11 mouse cellular contexts compared by ENCODE assay signal in the genomic region with DNA sequence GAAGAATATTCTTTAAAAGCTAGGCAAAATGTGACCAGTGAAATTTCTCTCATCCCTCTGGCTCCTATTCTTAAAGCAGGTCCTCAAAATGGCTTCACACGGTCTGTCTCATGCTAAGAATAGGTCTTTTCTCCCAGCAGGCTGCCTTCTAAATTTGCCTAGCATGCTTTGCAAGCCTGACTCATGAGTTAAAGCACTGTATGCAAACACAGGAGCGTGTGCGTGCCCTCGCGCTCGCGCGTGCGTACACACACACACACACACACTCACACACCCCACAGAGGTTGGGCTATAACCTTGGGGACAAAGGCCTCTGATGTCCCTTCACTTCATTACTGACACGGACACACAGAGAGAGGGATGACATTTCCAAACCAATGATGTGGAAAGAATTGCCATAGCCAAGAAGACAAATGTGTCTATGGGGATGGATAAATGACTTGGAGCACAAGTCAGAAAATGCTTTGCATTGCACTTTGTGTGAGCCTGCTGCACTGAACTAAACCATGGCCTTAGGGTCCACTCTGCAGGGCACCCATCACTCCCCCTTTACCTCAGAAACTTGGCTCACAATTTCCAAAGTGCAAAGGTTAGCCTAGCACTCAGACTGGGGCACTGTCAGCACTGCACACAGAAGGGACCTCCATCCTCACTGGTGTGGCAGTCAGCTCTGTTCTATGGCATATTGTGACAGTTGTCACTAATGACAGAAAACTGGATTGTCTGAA.
A peak's percentile ranks its signal among the peaks of the same experiment; 100 is the strongest.
DNase-seq lines count a peak whose midpoint lies in the region; ATAC-seq lines count a peak whose summit lies in the region.
"Had no signal": no experiment of that assay in that cellular context is flagged by ENCODE, and none has a peak within 500 bp of the region (broad histone marks: within the 10 kb centered on the region; RNA-seq: fewer than 3 reads in every experiment).

No protein-coding gene starts in this region.

- H3K36me3 ChIP-seq in intestine, embryonic 15.5 days, result no peaks in the 10 kb centered on the region
- no peaks in the 10 kb centered on the region for H3K36me3 ChIP-seq in neural tube, embryonic 14.5 days (ENCODE audit: control insufficient read depth, insufficient read depth, low read length)

- H3K27me3 ChIP-seq in intestine, embryonic 15.5 days (replicated peaks), result no peaks in the 10 kb centered on the region
- no peaks in the 10 kb centered on the region for H3K27me3 ChIP-seq in neural tube, embryonic 14.5 days (ENCODE audit: control insufficient read depth, insufficient read depth, low read length)

- H3K9me3 ChIP-seq in intestine, embryonic 15.5 days, result no peaks in the 10 kb centered on the region
- H3K9me3 ChIP-seq in neural tube, embryonic 14.5 days (ENCODE audit: control insufficient read depth, low read length), result no peaks in the 10 kb centered on the region

- peak; percentile 58 for ATAC-seq in cerebellum, adult (ENCODE audit: insufficient number of reproducible peaks, low FRiP score, low TSS enrichment)
- ATAC-seq in intestine, embryonic 15.5 days, result 0 out of 2 replicates have a peak, but pooled peaks have one; percentile 43
- peak; percentile 87 for ATAC-seq in neural tube, embryonic 14.5 days (ENCODE audit: low read depth)
- no peak for ATAC-seq in megakaryocyte progenitor cell, adult 5-6 weeks (replicated peaks; ENCODE audit: poor library complexity)
- ATAC-seq: liver, postnatal 0 days had no signal

- no peaks in the 10 kb centered on the region for H3K4me1 ChIP-seq in intestine, embryonic 15.5 days (replicated peaks)
- H3K4me1 ChIP-seq in neural tube, embryonic 14.5 days (ENCODE audit: control insufficient read depth, insufficient read depth, low read length), result 0 out of 2 replicates have a peak, but pooled peaks cover 8% of the 10 kb centered on the region

- H3K4me3 ChIP-seq in intestine, embryonic 15.5 days (replicated peaks), result no peak overlapping the region
- no peak overlapping the region for H3K4me3 ChIP-seq in neural tube, embryonic 14.5 days (ENCODE audit: low read depth, low read length)

- no peak overlapping the region for H3K9ac ChIP-seq in intestine, embryonic 15.5 days
- no peak overlapping the region for H3K9ac ChIP-seq in neural tube, embryonic 14.5 days (replicated peaks; ENCODE audit: low read depth, low read length)
- H3K9ac ChIP-seq: liver, postnatal 0 days had no signal

- 81% methylated on average over 10 of the region's 10 CpGs for WGBS in intestine, embryonic 15.5 days
- WGBS in neural tube, embryonic 14.5 days, result 42% methylated on average over 10 of the region's 10 CpGs

- no peak for DNase-seq in cerebellum, adult 11 months
- DNase-seq in layer of hippocampus, adult 9-11 months, result peak; percentile 23
- no peak for DNase-seq in layer of hippocampus, adult 9-10 months (ENCODE audit: low spot score)
- no peak for DNase-seq in T-cell, adult 2 months (ENCODE audit: low spot score)
- DNase-seq: gastrocnemius, postnatal 25 days; heart, postnatal 36 days; liver, postnatal 0 days had no signal

- H3K27ac ChIP-seq in intestine, embryonic 15.5 days, result no peak overlapping the region
- H3K27ac ChIP-seq in neural tube, embryonic 14.5 days (ENCODE audit: low read depth, low read length), result peak overlapping the region; percentile 48; the same call in 1 of the 2 replicates

- no peak overlapping the region for H3K4me2 ChIP-seq in intestine, embryonic 15.5 days (replicated peaks)
- H3K4me2 ChIP-seq in neural tube, embryonic 14.5 days (ENCODE audit: low read depth, low read length), result no peak overlapping the region
